Mouse (Mus musculus): ENCODE results near the gene Sesn3. TPM values are rescaled to one million over a fixed set of nuclear protein-coding genes. Genes with fewer than 3 reads are reported as not detected.

Gene Sesn3
- polyA plus RNA-seq, 1 experiment from 2014 or later, result 27.5 TPM

DNA sequence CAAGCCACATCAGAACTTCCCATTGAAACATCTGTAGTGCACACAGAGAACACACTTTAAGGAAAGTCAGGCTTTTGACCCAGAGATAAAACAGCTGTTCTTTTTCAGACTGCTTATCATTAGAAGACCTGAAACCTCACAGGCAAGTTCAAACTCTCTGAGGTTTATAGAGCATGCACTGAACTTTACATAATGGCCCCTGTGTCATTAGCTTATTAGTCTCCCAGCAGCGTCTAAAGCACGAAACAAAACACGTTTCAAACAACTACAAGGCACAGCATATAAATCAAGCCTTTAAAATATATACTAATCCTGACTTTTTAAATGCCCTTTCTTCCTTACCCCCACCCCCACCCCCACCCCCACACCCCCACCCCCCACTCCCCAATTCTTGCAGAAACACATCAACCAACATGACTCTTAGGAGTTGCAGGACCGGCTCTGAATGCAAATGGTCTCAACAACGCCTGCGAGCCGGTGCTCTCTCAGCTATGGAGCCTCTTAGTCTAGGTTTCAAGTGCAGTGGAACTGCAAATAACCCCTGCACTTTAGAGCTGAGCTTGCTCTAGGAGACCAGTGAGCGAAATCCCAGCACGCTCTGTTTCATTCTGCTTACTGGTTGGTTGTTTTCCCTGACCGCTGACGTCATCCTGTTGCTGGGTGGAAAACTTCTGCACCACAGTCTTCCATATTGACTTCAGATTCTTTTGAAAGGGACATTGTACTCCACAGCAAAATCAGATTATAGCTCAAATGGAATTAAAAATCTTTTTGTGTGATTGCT is 28.7 kb upstream of the Sesn3 start:
- Histone ChIP-seq H3K27ac (replicated peaks; ENCODE audit: low read depth, low read length) (no peak overlapping the region), H3K27me3 (ENCODE audit: control insufficient read depth, insufficient read depth, low read length) (no peaks in the 10 kb centered on the region), H3K4me3 (ENCODE audit: low read depth, low read length) (no peak overlapping the region), H3K4me2 (ENCODE audit: low read depth, low read length) (0 out of 2 replicates have a peak overlapping the region, but pooled peaks have one; percentile 10), H3K9me3 (replicated peaks; ENCODE audit: control insufficient read depth, low read length) (no peaks in the 10 kb centered on the region), H3K4me1 (ENCODE audit: control insufficient read depth, insufficient read depth, low read length) (no peaks in the 10 kb centered on the region; the same call in 1 of the 2 replicates), H3K36me3 (replicated peaks; ENCODE audit: control insufficient read depth, insufficient read depth, low read depth, low read length) (no peaks in the 10 kb centered on the region), H3K9ac (replicated peaks; ENCODE audit: low read length) (no peak overlapping the region)
- 25% methylated on average over 11 of the region's 11 CpGs for WGBS
- DNase-seq (ENCODE audit: low spot score) (peak; percentile 82), ATAC-seq (replicated peaks; ENCODE audit: insufficient number of reproducible peaks, low FRiP score, low TSS enrichment, low read depth) (peak; percentile 83)

DNA sequence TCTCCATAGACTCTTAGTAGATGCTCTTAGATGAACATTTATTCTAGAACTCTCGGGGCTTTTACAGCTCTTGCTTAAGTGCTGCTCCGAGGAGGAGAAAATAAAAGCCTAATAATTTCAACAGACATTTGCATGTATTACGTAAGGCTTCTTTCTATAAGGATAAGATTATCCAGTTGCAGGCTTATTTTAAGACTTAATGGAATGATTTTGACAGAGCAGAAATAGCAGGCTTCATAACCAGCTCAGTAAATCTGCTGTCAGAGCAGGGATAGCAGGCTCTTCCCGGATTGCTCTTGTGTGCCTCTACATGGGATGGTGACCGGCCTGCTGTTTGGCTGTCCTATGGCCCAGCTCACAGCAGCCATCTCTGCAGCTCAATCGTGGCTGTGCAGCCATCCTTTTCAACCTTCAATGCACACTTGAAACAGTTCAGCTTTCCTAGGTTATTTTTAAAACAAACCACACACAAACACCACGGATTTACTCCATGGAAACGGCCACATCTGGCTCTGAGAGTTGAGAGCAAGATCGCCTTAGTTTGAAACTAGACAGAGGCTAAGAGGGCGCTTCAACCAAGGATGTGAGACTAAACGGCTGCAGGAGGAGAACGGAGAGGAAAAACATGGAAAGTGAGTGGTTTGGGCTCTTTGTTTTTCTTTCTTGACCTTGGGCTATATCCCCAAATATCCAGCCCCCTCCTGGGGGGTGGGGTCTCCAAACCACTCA is 27.2 kb upstream of the Sesn3 start:
- Histone ChIP-seq H3K9me3 (replicated peaks; ENCODE audit: control insufficient read depth, low read length) (no peaks in the 10 kb centered on the region), H3K27me3 (ENCODE audit: control insufficient read depth, insufficient read depth, low read length) (no peaks in the 10 kb centered on the region), H3K4me3 (ENCODE audit: low read depth, low read length) (no peak overlapping the region), H3K4me1 (ENCODE audit: control insufficient read depth, insufficient read depth, low read length) (no peaks in the 10 kb centered on the region; the same call in 1 of the 2 replicates), H3K9ac (replicated peaks; ENCODE audit: low read length) (no peak overlapping the region), H3K36me3 (replicated peaks; ENCODE audit: control insufficient read depth, insufficient read depth, low read depth, low read length) (no peaks in the 10 kb centered on the region), H3K4me2 (ENCODE audit: low read depth, low read length) (no peak overlapping the region), H3K27ac (replicated peaks; ENCODE audit: low read depth, low read length) (peak overlapping the region; percentile 28; the same call in 1 of the 2 replicates)
- ATAC-seq (replicated peaks; ENCODE audit: insufficient number of reproducible peaks, low FRiP score, low TSS enrichment, low read depth) (no peak), DNase-seq (ENCODE audit: low spot score) (peak; percentile 36)
- 61% methylated on average over 12 of the region's 12 CpGs for WGBS

DNA sequence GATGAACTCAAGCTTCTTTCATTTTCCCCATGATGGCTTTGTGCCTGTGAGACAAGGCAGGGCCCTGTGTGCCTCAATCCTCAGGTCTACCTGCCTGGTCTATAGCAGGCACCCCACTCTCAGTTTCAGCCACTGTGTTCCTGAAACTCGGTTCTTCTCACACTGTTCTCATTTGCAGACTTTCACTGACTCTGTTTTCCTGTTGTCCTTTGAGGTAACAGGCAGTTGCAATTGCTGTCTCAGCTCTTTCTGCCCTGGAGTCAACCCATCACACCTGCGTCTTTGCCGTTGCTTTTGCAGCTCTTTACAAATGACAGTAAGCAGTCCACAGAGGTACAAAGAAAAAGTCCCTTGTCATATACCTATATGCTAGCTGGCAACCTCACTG is 26.7 kb upstream of the Sesn3 start:
- ATAC-seq (replicated peaks; ENCODE audit: insufficient number of reproducible peaks, low FRiP score, low TSS enrichment, low read depth), result no peak
- no peak for DNase-seq (ENCODE audit: low spot score)
- Histone ChIP-seq H3K4me3 (ENCODE audit: low read depth, low read length) (no peak overlapping the region), H3K27ac (replicated peaks; ENCODE audit: low read depth, low read length) (no peak overlapping the region), H3K4me2 (ENCODE audit: low read depth, low read length) (no peak overlapping the region), H3K9me3 (replicated peaks; ENCODE audit: control insufficient read depth, low read length) (no peaks in the 10 kb centered on the region), H3K36me3 (replicated peaks; ENCODE audit: control insufficient read depth, insufficient read depth, low read depth, low read length) (no peaks in the 10 kb centered on the region), H3K9ac (replicated peaks; ENCODE audit: low read length) (no peak overlapping the region), H3K27me3 (ENCODE audit: control insufficient read depth, insufficient read depth, low read length) (no peaks in the 10 kb centered on the region), H3K4me1 (ENCODE audit: control insufficient read depth, insufficient read depth, low read length) (no peaks in the 10 kb centered on the region; the same call in 1 of the 2 replicates)
- WGBS, result 83% methylated on average over 3 of the region's 3 CpGs

GRCm38 (mm10) chr9:14261150-14261549 is 13.7 kb upstream of the Sesn3 start:
- no peaks in the 10 kb centered on the region for H3K36me3 ChIP-seq (replicated peaks; ENCODE audit: control insufficient read depth, insufficient read depth, low read depth, low read length)
- H3K9ac ChIP-seq (replicated peaks; ENCODE audit: low read length), result no peak overlapping the region
- no peak overlapping the region for H3K4me3 ChIP-seq (ENCODE audit: low read depth, low read length)
- H3K9me3 ChIP-seq (replicated peaks; ENCODE audit: control insufficient read depth, low read length), result no peaks in the 10 kb centered on the region
- no peaks in the 10 kb centered on the region for H3K27me3 ChIP-seq (ENCODE audit: control insufficient read depth, insufficient read depth, low read length)
- H3K27ac ChIP-seq (replicated peaks; ENCODE audit: low read depth, low read length), result no peak overlapping the region
- H3K4me2 ChIP-seq (ENCODE audit: low read depth, low read length), result no peak overlapping the region
- DNase-seq (ENCODE audit: low spot score) (no peak), ATAC-seq (replicated peaks; ENCODE audit: insufficient number of reproducible peaks, low FRiP score, low TSS enrichment, low read depth) (no peak)
- WGBS, result 77% methylated on average over 3 of the region's 3 CpGs
- H3K4me1 ChIP-seq (ENCODE audit: control insufficient read depth, insufficient read depth, low read length), result no peaks in the 10 kb centered on the region

DNA sequence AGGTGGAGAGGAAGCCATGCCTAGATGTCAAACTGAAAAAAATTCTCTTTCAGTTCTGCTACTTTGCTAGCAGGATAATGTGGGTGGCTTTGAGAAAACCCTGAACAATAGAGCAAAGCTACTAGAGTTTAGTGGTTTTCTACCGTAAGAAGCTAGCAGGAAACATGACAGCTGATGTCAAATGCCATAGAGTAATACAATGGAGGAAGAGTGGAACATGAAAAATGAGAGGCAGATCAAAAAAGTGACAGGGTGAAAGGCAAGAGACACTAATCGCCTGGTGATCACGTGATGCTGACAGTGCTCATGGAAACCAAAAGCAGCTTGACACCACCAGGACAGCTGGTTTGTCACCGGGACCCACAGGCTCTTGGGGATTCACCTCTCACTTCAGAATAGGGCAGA is 12.3 kb upstream of the Sesn3 start:
- H3K4me2 ChIP-seq (ENCODE audit: low read depth, low read length), result no peak overlapping the region
- 74% methylated on average over 4 of the region's 4 CpGs for WGBS
- H3K4me1 ChIP-seq (ENCODE audit: control insufficient read depth, insufficient read depth, low read length), result no peaks in the 10 kb centered on the region
- DNase-seq (ENCODE audit: low spot score), result no peak
- no peaks in the 10 kb centered on the region for H3K27me3 ChIP-seq (ENCODE audit: control insufficient read depth, insufficient read depth, low read length)
- no peak for ATAC-seq (replicated peaks; ENCODE audit: insufficient number of reproducible peaks, low FRiP score, low TSS enrichment, low read depth)
- H3K27ac ChIP-seq (replicated peaks; ENCODE audit: low read depth, low read length), result no peak overlapping the region
- H3K9ac ChIP-seq (replicated peaks; ENCODE audit: low read length), result no peak overlapping the region
- H3K4me3 ChIP-seq (ENCODE audit: low read depth, low read length), result no peak overlapping the region
- no peaks in the 10 kb centered on the region for H3K36me3 ChIP-seq (replicated peaks; ENCODE audit: control insufficient read depth, insufficient read depth, low read depth, low read length)
- no peaks in the 10 kb centered on the region for H3K9me3 ChIP-seq (replicated peaks; ENCODE audit: control insufficient read depth, low read length)

DNA sequence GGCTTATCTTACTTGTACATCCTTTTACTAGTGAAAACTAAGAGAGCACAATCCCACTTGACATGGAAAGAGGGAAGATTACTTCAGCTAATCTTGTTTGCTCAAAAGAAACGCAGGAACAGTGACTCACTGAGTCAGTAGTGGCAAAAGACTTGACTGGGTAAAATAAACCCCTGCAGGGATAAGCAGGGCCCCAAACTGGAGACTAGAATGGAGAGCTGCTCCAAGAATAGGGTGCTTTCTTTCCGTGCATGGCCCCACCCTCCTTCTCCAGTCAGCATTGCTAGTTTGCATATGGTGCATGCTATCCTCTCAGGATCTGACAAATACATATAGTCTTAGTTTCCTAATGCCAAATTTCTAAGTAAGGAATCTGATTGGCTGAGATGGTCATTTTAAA is 8.4 kb upstream of the Sesn3 start:
- Histone ChIP-seq H3K4me3 (ENCODE audit: low read depth, low read length) (no peak overlapping the region), H3K9ac (replicated peaks; ENCODE audit: low read length) (no peak overlapping the region), H3K4me1 (ENCODE audit: control insufficient read depth, insufficient read depth, low read length) (no peaks in the 10 kb centered on the region), H3K27me3 (ENCODE audit: control insufficient read depth, insufficient read depth, low read length) (no peaks in the 10 kb centered on the region), H3K9me3 (replicated peaks; ENCODE audit: control insufficient read depth, low read length) (no peaks in the 10 kb centered on the region), H3K27ac (replicated peaks; ENCODE audit: low read depth, low read length) (no peak overlapping the region), H3K36me3 (replicated peaks; ENCODE audit: control insufficient read depth, insufficient read depth, low read depth, low read length) (no peaks in the 10 kb centered on the region), H3K4me2 (ENCODE audit: low read depth, low read length) (no peak overlapping the region)
- ATAC-seq (replicated peaks; ENCODE audit: insufficient number of reproducible peaks, low FRiP score, low TSS enrichment, low read depth) (no peak), DNase-seq (ENCODE audit: low spot score) (no peak)
- WGBS, result 13% methylated on average over 2 of the region's 2 CpGs

DNA sequence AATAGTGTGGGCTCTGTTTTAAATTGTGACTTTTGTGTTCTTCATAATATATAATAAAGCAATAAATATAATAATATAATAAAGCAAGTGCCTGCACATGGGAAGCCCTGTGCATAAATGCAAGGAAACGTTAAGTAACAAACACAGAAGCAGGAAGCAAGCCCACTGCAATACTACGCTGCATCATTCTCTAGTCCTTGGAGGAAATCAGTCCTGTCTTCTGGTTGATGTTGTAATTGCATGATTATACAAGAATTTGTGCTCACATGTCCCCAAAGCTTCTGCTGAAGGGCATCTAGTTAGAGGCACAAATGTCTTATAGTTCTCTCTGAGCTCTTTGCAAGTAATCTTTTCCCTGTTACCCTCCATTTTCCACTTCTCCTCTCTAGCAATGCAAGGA is 6.3 kb upstream of the Sesn3 start:
- H3K27me3 ChIP-seq (ENCODE audit: control insufficient read depth, insufficient read depth, low read length), result no peaks in the 10 kb centered on the region
- H3K9me3 ChIP-seq (replicated peaks; ENCODE audit: control insufficient read depth, low read length), result no peaks in the 10 kb centered on the region
- no peak overlapping the region for H3K9ac ChIP-seq (replicated peaks; ENCODE audit: low read length)
- DNase-seq (ENCODE audit: low spot score), result no peak
- no peaks in the 10 kb centered on the region for H3K36me3 ChIP-seq (replicated peaks; ENCODE audit: control insufficient read depth, insufficient read depth, low read depth, low read length)
- no peak overlapping the region for H3K27ac ChIP-seq (replicated peaks; ENCODE audit: low read depth, low read length)
- H3K4me1 ChIP-seq (ENCODE audit: control insufficient read depth, insufficient read depth, low read length), result no peaks in the 10 kb centered on the region
- H3K4me2 ChIP-seq (ENCODE audit: low read depth, low read length), result no peak overlapping the region
- H3K4me3 ChIP-seq (ENCODE audit: low read depth, low read length), result no peak overlapping the region
- WGBS, result 84% methylated on average over 2 of the region's 2 CpGs
- no peak for ATAC-seq (replicated peaks; ENCODE audit: insufficient number of reproducible peaks, low FRiP score, low TSS enrichment, low read depth)

- no peaks in the 10 kb centered on the region for H3K9me3 ChIP-seq (replicated peaks; ENCODE audit: control insufficient read depth, low read length)
- H3K27me3 ChIP-seq (ENCODE audit: control insufficient read depth, insufficient read depth, low read length), result no peaks in the 10 kb centered on the region
- ATAC-seq (replicated peaks; ENCODE audit: insufficient number of reproducible peaks, low FRiP score, low TSS enrichment, low read depth) (no peak), DNase-seq (ENCODE audit: low spot score) (no peak)
- no peak overlapping the region for H3K4me2 ChIP-seq (ENCODE audit: low read depth, low read length)
- H3K27ac ChIP-seq (replicated peaks; ENCODE audit: low read depth, low read length), result no peak overlapping the region
- no peaks in the 10 kb centered on the region for H3K36me3 ChIP-seq (replicated peaks; ENCODE audit: control insufficient read depth, insufficient read depth, low read depth, low read length)
- no peak overlapping the region for H3K4me3 ChIP-seq (ENCODE audit: low read depth, low read length)
- H3K9ac ChIP-seq (replicated peaks; ENCODE audit: low read length), result no peak overlapping the region
- 88% methylated on average over 1 of the region's 1 CpGs for WGBS
- H3K4me1 ChIP-seq (ENCODE audit: control insufficient read depth, insufficient read depth, low read length), result peaks cover 4% of the 10 kb centered on the region; the same call in 1 of the 2 replicates
Observed at GRCm38 (mm10) chr9:14272921-14273320, 1.9 kb upstream of the Sesn3 start.

Data from embryonic facial prominence, embryonic 11.5 days (tissue).